In genomic region chr10:75182151-75182774, GRCm38 (mm10) we compare ENCODE assay signal across 8 mouse cellular contexts. TPM values are rescaled to one million over a fixed set of nuclear protein-coding genes. Genes with fewer than 3 reads are reported as not detected.
DNase-seq lines count a peak whose midpoint lies in the region; ATAC-seq and TF ChIP-seq lines count a peak whose summit lies in the region.

No protein-coding gene starts in this region.

- no peak overlapping the region for H3K4me2 ChIP-seq in forebrain, embryonic 12.5 days
- H3K4me2 ChIP-seq in hindbrain, embryonic 13.5 days, result no peak overlapping the region

- H3K9ac ChIP-seq in MEL (ENCODE audit: control insufficient read depth, low read depth, low read length, poor library complexity, severe bottlenecking), result no peak overlapping the region
- no peak overlapping the region for H3K9ac ChIP-seq in forebrain, embryonic 12.5 days
- H3K9ac ChIP-seq in hindbrain, embryonic 13.5 days, result no peak overlapping the region

- H3K9me3 ChIP-seq in MEL (replicated peaks; ENCODE audit: insufficient read depth, low read length), result no peaks in the 10 kb centered on the region
- no peaks in the 10 kb centered on the region for H3K9me3 ChIP-seq in forebrain, embryonic 12.5 days
- H3K9me3 ChIP-seq in hindbrain, embryonic 13.5 days, result no peaks in the 10 kb centered on the region

- no peak overlapping the region for H3K27ac ChIP-seq in MEL (ENCODE audit: control insufficient read depth, low read depth, low read length)
- H3K27ac ChIP-seq in forebrain, embryonic 12.5 days, result no peak overlapping the region
- H3K27ac ChIP-seq in hindbrain, embryonic 13.5 days, result peak overlapping the region; percentile 46; the same call in 1 of the 2 replicates

- no peak overlapping the region for H3K4me3 ChIP-seq in MEL (ENCODE audit: control insufficient read depth in 1 of 2, insufficient read depth in 1 of 2, low read depth in 2 of 2, low read length in 2 of 2)
- no peak overlapping the region for H3K4me3 ChIP-seq in forebrain, embryonic 12.5 days (replicated peaks)
- no peak overlapping the region for H3K4me3 ChIP-seq in hindbrain, embryonic 13.5 days

- peak; percentile 65 to 97 (median 89) for TF ChIP-seq CTCF in MEL (IDR thresholded peaks at IDR 0.05 in 2 of 3, conservative IDR thresholded peaks at IDR 0.05 in 1 of 3; ENCODE audit: control insufficient read depth in 1 of 3, insufficient read depth in 1 of 3, low read depth in 2 of 3, low read length in 3 of 3, poor library complexity in 1 of 3, severe bottlenecking in 1 of 3)

- H3K36me3 ChIP-seq in MEL (ENCODE audit: control insufficient read depth in 1 of 2, insufficient read depth in 2 of 2, low read length in 2 of 2), result no peaks in the 10 kb centered on the region
- peaks cover 74% of the 10 kb centered on the region for H3K36me3 ChIP-seq in forebrain, embryonic 12.5 days (replicated peaks)
- peaks cover 85% of the 10 kb centered on the region for H3K36me3 ChIP-seq in hindbrain, embryonic 13.5 days

- ATAC-seq in forebrain, embryonic 12.5 days (ENCODE audit: low FRiP score), result peak; percentile 65
- ATAC-seq in hindbrain, embryonic 13.5 days (ENCODE audit: low FRiP score), result peak; percentile 33; the same call in 1 of the 2 replicates

- H3K79me2 ChIP-seq in MEL (ENCODE audit: control insufficient read depth, insufficient read depth, low read length, poor library complexity), result no peaks in the 10 kb centered on the region

- no peak for TF ChIP-seq EP300 in MEL (IDR thresholded peaks at IDR 0.05; ENCODE audit: low read depth in 1 of 2, low read length in 2 of 2)

- no peak for TF ChIP-seq POLR2A in MEL (IDR thresholded peaks at IDR 0.05; ENCODE audit: control insufficient read depth in 1 of 2, insufficient read depth in 1 of 2, low read depth in 1 of 2, low read length in 2 of 2, poor library complexity in 1 of 2)

- DNase-seq in MEL (ENCODE audit: low read depth, low spot score), result peak; percentile 64
- DNase-seq in c-Kit-negative CD71-positive TER-119-positive erythroid progenitor cells, embryonic 14.5 days (ENCODE audit: low read depth, low spot score), result peak; percentile 5
- DNase-seq in layer of hippocampus, postnatal 36 days, result peak; percentile 68 to 72
- peak; percentile 80 to 85 for DNase-seq in lung, postnatal 4 days
- peak; percentile 78 to 82 for DNase-seq in right cerebral cortex, adult 2 months (ENCODE audit: low spot score in 2 of 2)
- DNase-seq in urinary bladder, postnatal 10 days (ENCODE audit: low spot score), result peak; percentile 44

- H3K4me1 ChIP-seq in MEL (ENCODE audit: control insufficient read depth in 1 of 2, insufficient read depth in 2 of 2, low read length in 2 of 2), result no peaks in the 10 kb centered on the region
- H3K4me1 ChIP-seq in forebrain, embryonic 12.5 days, result no peaks in the 10 kb centered on the region
- no peaks in the 10 kb centered on the region for H3K4me1 ChIP-seq in hindbrain, embryonic 13.5 days (replicated peaks)

- peak; percentile 88 for TF ChIP-seq RAD21 in MEL (IDR thresholded peaks at IDR 0.05; ENCODE audit: low read depth, low read length)

- 54% methylated on average over 14 of the region's 14 CpGs for WGBS in forebrain, embryonic 12.5 days
- 42% methylated on average over 14 of the region's 14 CpGs for WGBS in hindbrain, embryonic 13.5 days

- no peaks in the 10 kb centered on the region for H3K27me3 ChIP-seq in MEL (ENCODE audit: control insufficient read depth in 1 of 2, insufficient read depth in 2 of 2, low read length in 2 of 2)
- H3K27me3 ChIP-seq in forebrain, embryonic 12.5 days, result no peaks in the 10 kb centered on the region
- no peaks in the 10 kb centered on the region for H3K27me3 ChIP-seq in hindbrain, embryonic 13.5 days

TF ChIP-seq in MEL, 35 proteins besides CTCF, POLR2A, EP300 and RAD21:
- peak; percentile 89 for TF ChIP-seq ZC3H11A (IDR thresholded peaks at IDR 0.05; ENCODE audit: low read depth, low read length)
- TF ChIP-seq ZNF384 (IDR thresholded peaks at IDR 0.05; ENCODE audit: low read depth, low read length), result no peak; the same call in 1 of the 2 replicates
- peak; percentile 93 for TF ChIP-seq SMC3 (IDR thresholded peaks at IDR 0.05; ENCODE audit: low read depth, low read length)
- TF ChIP-seq TCF12 (IDR thresholded peaks at IDR 0.05; ENCODE audit: low read depth, low read length), result no peak
- no peak for TF ChIP-seq GATA1 (IDR thresholded peaks at IDR 0.05; ENCODE audit: low read depth, low read length)
- no peak for TF ChIP-seq MAX (IDR thresholded peaks at IDR 0.05; ENCODE audit: low read length)
- no peak for TF ChIP-seq ELF1 (IDR thresholded peaks at IDR 0.05; ENCODE audit: low read depth, low read length)
- TF ChIP-seq TAL1 (IDR thresholded peaks at IDR 0.05; ENCODE audit: low read length), result no peak
- TF ChIP-seq NRF1 (IDR thresholded peaks at IDR 0.05; ENCODE audit: insufficient read depth, low read depth, low read length, poor library complexity, severe bottlenecking), result no peak
- no peak for TF ChIP-seq MEF2A (IDR thresholded peaks at IDR 0.05; ENCODE audit: extremely low read depth, insufficient replicate concordance, low read depth, low read length, poor library complexity, severe bottlenecking)
- no peak for TF ChIP-seq ZKSCAN1 (IDR thresholded peaks at IDR 0.05; ENCODE audit: low read depth, low read length)
- TF ChIP-seq ZMIZ1 (IDR thresholded peaks at IDR 0.05; ENCODE audit: low read depth, low read length), result no peak
- no peak for TF ChIP-seq GABPA (IDR thresholded peaks at IDR 0.05; ENCODE audit: low read depth, low read length)
- TF ChIP-seq ETS1 (IDR thresholded peaks at IDR 0.05; ENCODE audit: low read depth, low read length), result no peak
- TF ChIP-seq CHD2 (IDR thresholded peaks at IDR 0.05; ENCODE audit: low read length), result no peak

RNA-seq across cellular contexts. Expression of gene Specc1l, which starts 29.6 kb away (rescaled TPM):
- total RNA-seq in MEL (2012; rRNA removed), result 12.3 and 13.6 TPM in 2 replicates
- 10 to 100 TPM; 15.1 to 30.6 TPM for polyA plus RNA-seq in MEL (2012; ENCODE audit: insufficient read depth in 1 of 2, insufficient read length in 2 of 2, low read depth in 1 of 2, low replicate concordance in 2 of 2, missing spikeins in 1 of 2)
- polyA plus RNA-seq in forebrain, embryonic 12.5 days (2016; fragmentation: Nextera tagmentation; extraction: Ambion mirVana), result 50.5 and 52.2 TPM in 2 replicates
- 33.9 and 34.6 TPM in 2 replicates for polyA plus RNA-seq in hindbrain, embryonic 13.5 days (2015; fragmentation: Nextera tagmentation; extraction: Ambion mirVana)
- 10 to 100 TPM; 40.9 to 48.0 TPM for total RNA-seq in layer of hippocampus, postnatal 36 days (2021)

Comparison
In these comparisons a context has a peak if more than half of its experiments do, and no peak if none do; other contexts are left out.
1. DNase-seq: peak in every context shown above with its lines; median percentile 82 in lung, postnatal 4 days; 80 in right cerebral cortex, adult 2 months; 70 in layer of hippocampus, postnatal 36 days; 64 in MEL; 44 in urinary bladder, postnatal 10 days; 5 in c-Kit-negative CD71-positive TER-119-positive erythroid progenitor cells, embryonic 14.5 days.